Mouse (Mus musculus) heart, embryonic 16.5 days (tissue): ENCODE results near the gene Zfp119a. TPM values are rescaled to one million over a fixed set of nuclear protein-coding genes. Genes with fewer than 3 reads are reported as not detected.
"Not testable (repeated sequence)": the region's sequence is repeated elsewhere in the genome, so short reads cannot be mapped to it uniquely, and the experiment has no call there.

Experiments
- ATAC-seq: fragments of 200-750 bp; cut with Nextera tagmentation; replicated peaks from 2 replicates; pipeline ENCODE4 v1.8.0; 2017; ENCODE audit warnings: moderate number of reproducible peaks; ENCODE audit not compliant: insufficient read depth, low FRiP score; ENCODE audit errors: extremely low read depth
- H3K27ac ChIP-seq: fragments of 300-500 bp; sonication (generic); 2 replicates; pipeline ENCODE4 v1.5.1; 2014; ENCODE audit warnings: mild to moderate bottlenecking, low read length, control low read depth, moderate library complexity
- H3K27me3 ChIP-seq: fragments of 300-500 bp; sonication (generic); 2 replicates; pipeline ENCODE4 v1.6.1; 2014; ENCODE audit warnings: low read length, mixed read lengths; ENCODE audit not compliant: control insufficient read depth, insufficient read depth
- H3K36me3 ChIP-seq: fragments of 300-500 bp; sonication (generic); 2 replicates; pipeline ENCODE4 v1.6.1; 2014; ENCODE audit not compliant: control insufficient read depth, insufficient read depth
- H3K4me1 ChIP-seq: fragments of 300-500 bp; sonication (generic); 2 replicates; pipeline ENCODE4 v1.6.1; 2014; ENCODE audit warnings: low read length, mixed read lengths; ENCODE audit not compliant: control insufficient read depth, insufficient read depth
- H3K4me2 ChIP-seq: fragments of 300-500 bp; sonication (generic); 2 replicates; pipeline ENCODE4 v1.6.1; 2014; ENCODE audit warnings: low read depth, mild to moderate bottlenecking, control low read depth, low read length
- H3K4me3 ChIP-seq: fragments of 300-500 bp; sonication (generic); 2 replicates; pipeline ENCODE4 v1.5.1; 2014; ENCODE audit warnings: mild to moderate bottlenecking, control low read depth, low read length
- H3K9ac ChIP-seq: fragments of 300-500 bp; sonication (generic); 2 replicates; pipeline ENCODE4 v1.6.1; 2014; ENCODE audit warnings: low read length, control low read depth
- H3K9me3 ChIP-seq: fragments of 300-500 bp; sonication (generic); replicated peaks from 2 replicates; pipeline ENCODE4 v1.6.1; 2016; ENCODE audit warnings: low read length; ENCODE audit not compliant: control insufficient read depth
- WGBS: fragments of 180-500 bp; shearing (Covaris S2); extraction: QIAGEN DNeasy Blood & Tissue Kit; methylation state at CpG from one replicate; pipeline ENCODE4 v1.1.7; 2014; 5-methylcytosine and 5-hydroxymethylcytosine counted together
- polyA plus RNA-seq: library from polyadenylated mRNA; unstranded; fragments of >200 nt; fragmentation: Nextera tagmentation; extraction: Ambion mirVana; gene quantifications from 2 replicates; pipeline ENCODE4 v1.2.1, GENCODE M21; 2015

Gene Zfp119a
- polyA plus RNA-seq, result 6.1 and 7.0 TPM in 2 replicates

- H3K36me3 ChIP-seq, H3K27me3 ChIP-seq, H3K9me3 ChIP-seq, H3K4me1 ChIP-seq: not testable (repeated sequence)
- H3K27ac ChIP-seq, result peak within 1 kb of the TSS; percentile 76
- H3K4me3 ChIP-seq, result peak within 1 kb of the TSS; percentile 62
- under 1% methylated on average over 36 of the region's 53 CpGs for WGBS
- peak within 1 kb of the TSS; percentile 81 for H3K9ac ChIP-seq
- ATAC-seq, result peak; percentile 99
- peak within 1 kb of the TSS; percentile 74 for H3K4me2 ChIP-seq
Measured at GRCm38 (mm10) chr17:55878636-55879369, at the start of gene Zfp119a. Gene Zfp119a, minus strand, starts transcription at chr17:55878930.

GRCm38 (mm10) chr17:55906669-55907068 is 27.9 kb upstream of the Zfp119a start:
- Histone ChIP-seq H3K4me1 (no peaks in the 10 kb centered on the region), H3K4me2 (no peak overlapping the region), H3K9ac (no peak overlapping the region), H3K36me3 (no peaks in the 10 kb centered on the region), H3K4me3 (no peak overlapping the region), H3K9me3 (no peaks in the 10 kb centered on the region), H3K27me3 (no peaks in the 10 kb centered on the region), H3K27ac (no peak overlapping the region)
- no peak for ATAC-seq

- Histone ChIP-seq H3K4me1 (no peaks in the 10 kb centered on the region), H3K9ac (no peak overlapping the region), H3K4me3 (no peak overlapping the region), H3K4me2 (no peak overlapping the region), H3K36me3 (peaks cover 3% of the 10 kb centered on the region; the same call in 1 of the 2 replicates), H3K9me3 (peaks cover 5% of the 10 kb centered on the region), H3K27me3 (no peaks in the 10 kb centered on the region), H3K27ac (no peak overlapping the region)
- no peak for ATAC-seq
- WGBS, result 71% methylated on average over 6 of the region's 6 CpGs
Measured at GRCm38 (mm10) chr17:55904131-55904530, 25.4 kb upstream of the Zfp119a start.

GRCm38 (mm10) chr17:55903687-55904086 is 25.0 kb upstream of the Zfp119a start:
- Histone ChIP-seq H3K9ac (no peak overlapping the region), H3K36me3 (peaks cover 6% of the 10 kb centered on the region), H3K9me3 (peaks cover 7% of the 10 kb centered on the region), H3K4me3 (no peak overlapping the region), H3K27me3 (no peaks in the 10 kb centered on the region), H3K4me1 (no peaks in the 10 kb centered on the region), H3K27ac (no peak overlapping the region), H3K4me2 (no peak overlapping the region)
- WGBS, result 76% methylated on average over 1 of the region's 1 CpGs
- ATAC-seq, result no peak

GRCm38 (mm10) chr17:55903087-55903486 is 24.4 kb upstream of the Zfp119a start:
- Histone ChIP-seq H3K36me3 (peaks cover 12% of the 10 kb centered on the region), H3K9me3 (peaks cover 10% of the 10 kb centered on the region), H3K27ac (no peak overlapping the region), H3K9ac (no peak overlapping the region), H3K4me2 (no peak overlapping the region), H3K27me3 (no peaks in the 10 kb centered on the region), H3K4me3 (no peak overlapping the region), H3K4me1 (no peaks in the 10 kb centered on the region)
- 62% methylated on average over 2 of the region's 2 CpGs for WGBS
- ATAC-seq, result no peak

- Histone ChIP-seq H3K27ac (peak overlapping the region; percentile 66; the same call in 1 of the 2 replicates), H3K4me3 (peak overlapping the region; percentile 58), H3K4me2 (peak overlapping the region; percentile 66), H3K9ac (peak overlapping the region; percentile 62)
- H3K4me1 ChIP-seq, H3K36me3 ChIP-seq, H3K9me3 ChIP-seq, H3K27me3 ChIP-seq, ATAC-seq: not testable (repeated sequence)
- 10% methylated on average over 6 of the region's 8 CpGs for WGBS
Measured at GRCm38 (mm10) chr17:55892406-55892955, 13.8 kb upstream of the Zfp119a start.

- Histone ChIP-seq H3K9ac (no peak overlapping the region), H3K27ac (no peak overlapping the region), H3K27me3 (0 out of 2 replicates have a peak, but pooled peaks cover 2% of the 10 kb centered on the region), H3K36me3 (no peaks in the 10 kb centered on the region), H3K9me3 (no peaks in the 10 kb centered on the region), H3K4me1 (no peaks in the 10 kb centered on the region), H3K4me3 (no peak overlapping the region), H3K4me2 (no peak overlapping the region)
- no peak for ATAC-seq
- WGBS, result 43% methylated on average over 2 of the region's 2 CpGs
Measured at GRCm38 (mm10) chr17:55884912-55885311, 6.2 kb upstream of the Zfp119a start.

GRCm38 (mm10) chr17:55883631-55884030 is 4.9 kb upstream of the Zfp119a start:
- Histone ChIP-seq H3K36me3 (no peaks in the 10 kb centered on the region), H3K4me3 (no peak overlapping the region), H3K27me3 (0 out of 2 replicates have a peak, but pooled peaks cover 2% of the 10 kb centered on the region), H3K27ac (no peak overlapping the region), H3K4me2 (no peak overlapping the region), H3K4me1 (peaks cover 4% of the 10 kb centered on the region), H3K9me3 (no peaks in the 10 kb centered on the region), H3K9ac (no peak overlapping the region)
- no peak for ATAC-seq
- WGBS, result 35% methylated on average over 2 of the region's 2 CpGs

GRCm38 (mm10) chr17:55878282-55878635 is 471 bp downstream of the Zfp119a start:
- WGBS, result 0% methylated on average over 6 of the region's 8 CpGs
- H3K4me3 ChIP-seq, result peak overlapping the region; percentile 62

More at GRCm38 (mm10) chr17:55878282-55878635, 471 bp downstream of the Zfp119a start:
- peak overlapping the region; percentile 74 for H3K27ac ChIP-seq
- peak overlapping the region; percentile 74 for H3K4me2 ChIP-seq
- H3K27me3 ChIP-seq, H3K36me3 ChIP-seq, H3K4me1 ChIP-seq, H3K9me3 ChIP-seq: not testable (repeated sequence)
- peak overlapping the region; percentile 68 for H3K9ac ChIP-seq
- peak; percentile 8; the same call in 1 of the 2 replicates for ATAC-seq
